Mouse (Mus musculus): ENCODE measurements around the gene Slco2a1. TPM values are rescaled to one million over a fixed set of nuclear protein-coding genes. Genes with fewer than 3 reads are reported as not detected.
A peak's percentile ranks its signal among the peaks of the same experiment; 100 is the strongest.
"Not testable (repeated sequence)": the region's sequence is repeated elsewhere in the genome, so short reads cannot be mapped to it uniquely, and the experiment has no call there.

Slco2a1 gene
- total RNA-seq, 2 experiments from 2014 or later, result 2.0 to 2.5 TPM

GRCm38 (mm10) chr9:103088661-103089060 is 100.1 kb downstream of the Slco2a1 start:
- DNase-seq, result no peak

GRCm38 (mm10) chr9:103090116-103090875 is 101.8 kb downstream of the Slco2a1 start:
- no peak for DNase-seq

GRCm38 (mm10) chr9:103091039-103091883 is 102.7 kb downstream of the Slco2a1 start:
- no peak for DNase-seq

- DNase-seq, result peak; percentile 78 to 79
Observed at GRCm38 (mm10) chr9:103092248-103092647, 103.7 kb downstream of the Slco2a1 start.

GRCm38 (mm10) chr9:103093681-103094080 is 105.2 kb downstream of the Slco2a1 start:
- no peak for DNase-seq

GRCm38 (mm10) chr9:103108341-103108798 is 119.9 kb downstream of the Slco2a1 start:
- DNase-seq, result not testable (repeated sequence)

GRCm38 (mm10) chr9:103108943-103109670 is 120.6 kb downstream of the Slco2a1 start:
- no peak for DNase-seq

- no peak for DNase-seq
Observed at GRCm38 (mm10) chr9:103109911-103110310, 121.4 kb downstream of the Slco2a1 start.

- no peak for DNase-seq
Observed at GRCm38 (mm10) chr9:103110727-103111501, 122.4 kb downstream of the Slco2a1 start.

- peak; percentile 80 for DNase-seq
Observed at GRCm38 (mm10) chr9:103111621-103112470, 123.3 kb downstream of the Slco2a1 start, which contains the start of gene Rab6b. Gene Rab6b (plus strand): TSS chr9:103111787.

- peak; percentile 51 to 54 for DNase-seq
Observed at GRCm38 (mm10) chr9:103112471-103113271, 124.2 kb downstream of the Slco2a1 start.

- DNase-seq, result no peak
Observed at GRCm38 (mm10) chr9:103113351-103113750, 124.8 kb downstream of the Slco2a1 start.

GRCm38 (mm10) chr9:103114326-103114725 is 125.8 kb downstream of the Slco2a1 start:
- no peak for DNase-seq

- no peak for DNase-seq
Observed at GRCm38 (mm10) chr9:103114901-103115300, 126.4 kb downstream of the Slco2a1 start.

GRCm38 (mm10) chr9:103116941-103117340 is 128.4 kb downstream of the Slco2a1 start:
- DNase-seq, result no peak

GRCm38 (mm10) chr9:103117495-103117894 is 129.0 kb downstream of the Slco2a1 start:
- DNase-seq, result no peak

GRCm38 (mm10) chr9:103117951-103118350 is 129.4 kb downstream of the Slco2a1 start:
- DNase-seq, result no peak

- DNase-seq, result no peak
Observed at GRCm38 (mm10) chr9:103118651-103119275, 130.3 kb downstream of the Slco2a1 start.

GRCm38 (mm10) chr9:103119781-103120180 is 131.3 kb downstream of the Slco2a1 start:
- no peak for DNase-seq
